Mouse (Mus musculus): Measurements from ENCODE around the gene Insl5. TPM values are rescaled to one million over a fixed set of nuclear protein-coding genes. Genes with fewer than 3 reads are reported as not detected.

The Insl5 gene
- total RNA-seq, 1 experiment: not detected

GRCm38 (mm10) chr4:102971159-102971558, 55.5 kb downstream of the Insl5 start:
- DNase-seq (ENCODE audit: low read depth, low spot score): no peak
- TF ChIP-seq MAFK (IDR thresholded peaks at IDR 0.05; ENCODE audit: insufficient read depth, low read depth, low read length) (no peak), CHD2 (IDR thresholded peaks at IDR 0.05; ENCODE audit: low read depth, low read length) (no peak), ZNF384 (IDR thresholded peaks at IDR 0.05; ENCODE audit: low read depth, low read length) (no peak), HCFC1 (IDR thresholded peaks at IDR 0.05; ENCODE audit: borderline replicate concordance, insufficient read depth, low read length) (no peak), ZC3H11A (IDR thresholded peaks at IDR 0.05; ENCODE audit: borderline replicate concordance, low read depth, low read length) (no peak)
- no peaks in the 10 kb centered on the region for H3K36me3 ChIP-seq (ENCODE audit: control insufficient read depth, insufficient read depth, low read length, poor library complexity, severe bottlenecking)
- H3K9me3 ChIP-seq (ENCODE audit: control insufficient read depth, insufficient read depth, low read depth, low read length): no peaks in the 10 kb centered on the region
- in situ Hi-C loops (cut with MboI; ENCODE audit: low sequenced_read_pairs in 2 of 2, unreplicated experiment in 2 of 2): no loop called here
- H3K27ac ChIP-seq (ENCODE audit: insufficient read depth, low read depth, low read length, poor library complexity, severe bottlenecking): no peak overlapping the region
- no peak overlapping the region for H3K4me3 ChIP-seq (ENCODE audit: insufficient read depth in 1 of 2, low read depth in 1 of 2, low read length in 2 of 2, poor library complexity in 1 of 2, severe bottlenecking in 1 of 2)
- no peak overlapping the region for H3K9ac ChIP-seq (ENCODE audit: insufficient read depth, low read depth, low read length, poor library complexity, severe bottlenecking)
- no peaks in the 10 kb centered on the region for H3K4me1 ChIP-seq (ENCODE audit: control insufficient read depth in 2 of 2, insufficient read depth in 2 of 2, low read length in 2 of 2, poor library complexity in 1 of 2)

GRCm38 (mm10) chr4:102969599-102969998, 57.0 kb downstream of the Insl5 start:
- Histone ChIP-seq H3K9me3 (ENCODE audit: control insufficient read depth, insufficient read depth, low read depth, low read length) (no peaks in the 10 kb centered on the region), H3K4me1 (ENCODE audit: control insufficient read depth in 2 of 2, insufficient read depth in 2 of 2, low read length in 2 of 2, poor library complexity in 1 of 2) (no peaks in the 10 kb centered on the region), H3K27ac (ENCODE audit: insufficient read depth, low read depth, low read length, poor library complexity, severe bottlenecking) (no peak overlapping the region), H3K36me3 (ENCODE audit: control insufficient read depth, insufficient read depth, low read length, poor library complexity, severe bottlenecking) (no peaks in the 10 kb centered on the region), H3K4me3 (ENCODE audit: insufficient read depth in 1 of 2, low read depth in 1 of 2, low read length in 2 of 2, poor library complexity in 1 of 2, severe bottlenecking in 1 of 2) (no peak overlapping the region), H3K9ac (ENCODE audit: insufficient read depth, low read depth, low read length, poor library complexity, severe bottlenecking) (no peak overlapping the region)
- TF ChIP-seq MAFK (IDR thresholded peaks at IDR 0.05; ENCODE audit: insufficient read depth, low read depth, low read length) (no peak), ZNF384 (IDR thresholded peaks at IDR 0.05; ENCODE audit: low read depth, low read length) (no peak), HCFC1 (IDR thresholded peaks at IDR 0.05; ENCODE audit: borderline replicate concordance, insufficient read depth, low read length) (no peak), CHD2 (IDR thresholded peaks at IDR 0.05; ENCODE audit: low read depth, low read length) (no peak), ZC3H11A (IDR thresholded peaks at IDR 0.05; ENCODE audit: borderline replicate concordance, low read depth, low read length) (no peak)
- DNase-seq (ENCODE audit: low read depth, low spot score): no peak
- in situ Hi-C loops (cut with MboI; ENCODE audit: low sequenced_read_pairs in 2 of 2, unreplicated experiment in 2 of 2): no loop called here

Other genes with a start within 250 kb of the Insl5 start
- not detected in 2 replicates for gene Tctex1d1, start 48.2 kb downstream of the Insl5 start, total RNA-seq (2012; rRNA removed)
- 37.9 and 52.6 TPM in 2 replicates for gene Mier1, start 87.5 kb upstream of the Insl5 start, total RNA-seq (2012; rRNA removed)
- 0.74 and 0.76 TPM in 2 replicates for gene Wdr78, start 87.7 kb upstream of the Insl5 start, total RNA-seq (2012; rRNA removed)
- gene Slc35d1, start 188.3 kb upstream of the Insl5 start, total RNA-seq (2012; rRNA removed): 13.0 TPM in 2 replicates

All from ES-E14 (cell line).